Mouse (Mus musculus) spleen, adult 2 months (tissue): ENCODE data around the gene Csrp1. TPM values are rescaled to one million over a fixed set of nuclear protein-coding genes. Genes with fewer than 3 reads are reported as not detected.

Experiments used
- DNase-seq, 2 experiments: peaks; one replicate each; pipeline versions ENCODE4 v3.0.0 to v3.0.0-alpha.2; 2012 to 2021; ENCODE audit warnings: low spot score in 2 of 2, low read depth in 1 of 2
- H3K27ac ChIP-seq: fragments of 200-500 bp; 2 replicates; pipeline ENCODE4 v1.5.1; 2012; ENCODE audit warnings: low read length, inconsistent platforms; ENCODE audit not compliant: insufficient read depth
- H3K27me3 ChIP-seq: fragments of 200-500 bp; 2 replicates; pipeline ENCODE4 v1.6.1; 2012; ENCODE audit warnings: mild to moderate bottlenecking, moderate library complexity, low read length, inconsistent platforms; ENCODE audit not compliant: control insufficient read depth, insufficient read depth
- H3K36me3 ChIP-seq: fragments of 200-500 bp; 2 replicates; pipeline ENCODE4 v1.6.1; 2012; ENCODE audit warnings: mild to moderate bottlenecking, low read length, inconsistent platforms; ENCODE audit not compliant: control insufficient read depth, insufficient read depth
- H3K4me1 ChIP-seq: fragments of 200-500 bp; 2 replicates; pipeline ENCODE4 v1.6.1; 2011; ENCODE audit warnings: inconsistent platforms; ENCODE audit not compliant: control insufficient read depth, insufficient read depth, insufficient read length
- H3K4me3 ChIP-seq: fragments of 200-500 bp; 2 replicates; pipeline ENCODE4 v1.5.1; 2011; ENCODE audit warnings: mild to moderate bottlenecking, inconsistent platforms; ENCODE audit not compliant: insufficient read depth, insufficient read length; ENCODE audit errors: extremely low read depth
- CTCF ChIP-seq: fragments of 200-500 bp; IDR thresholded peaks from 2 replicates; pipeline ENCODE4 v1.5.1; 2011; ENCODE audit warnings: mild to moderate bottlenecking, inconsistent platforms; ENCODE audit not compliant: insufficient read depth, insufficient read length, insufficient replicate concordance; ENCODE audit errors: extremely low read depth
- POLR2A ChIP-seq: fragments of 200-500 bp; IDR thresholded peaks from 2 replicates; pipeline ENCODE4 v1.6.1; 2011; ENCODE audit warnings: low read depth, low read length, inconsistent platforms
- WGBS: fragments of 180-500 bp; shearing (Covaris S2); methylation state at CpG from one replicate; pipeline ENCODE4 v1.1.7; 2018; 5-methylcytosine and 5-hydroxymethylcytosine counted together
- polyA plus RNA-seq: library from polyadenylated mRNA; depleted of rRNA; stranded (reverse); fragments of >200 nt; gene quantifications from 2 replicates; pipeline ENCODE4 v1.2.3, GENCODE M21; 2012

The Csrp1 gene
- polyA plus RNA-seq, 1 experiment: 174 TPM

DNA sequence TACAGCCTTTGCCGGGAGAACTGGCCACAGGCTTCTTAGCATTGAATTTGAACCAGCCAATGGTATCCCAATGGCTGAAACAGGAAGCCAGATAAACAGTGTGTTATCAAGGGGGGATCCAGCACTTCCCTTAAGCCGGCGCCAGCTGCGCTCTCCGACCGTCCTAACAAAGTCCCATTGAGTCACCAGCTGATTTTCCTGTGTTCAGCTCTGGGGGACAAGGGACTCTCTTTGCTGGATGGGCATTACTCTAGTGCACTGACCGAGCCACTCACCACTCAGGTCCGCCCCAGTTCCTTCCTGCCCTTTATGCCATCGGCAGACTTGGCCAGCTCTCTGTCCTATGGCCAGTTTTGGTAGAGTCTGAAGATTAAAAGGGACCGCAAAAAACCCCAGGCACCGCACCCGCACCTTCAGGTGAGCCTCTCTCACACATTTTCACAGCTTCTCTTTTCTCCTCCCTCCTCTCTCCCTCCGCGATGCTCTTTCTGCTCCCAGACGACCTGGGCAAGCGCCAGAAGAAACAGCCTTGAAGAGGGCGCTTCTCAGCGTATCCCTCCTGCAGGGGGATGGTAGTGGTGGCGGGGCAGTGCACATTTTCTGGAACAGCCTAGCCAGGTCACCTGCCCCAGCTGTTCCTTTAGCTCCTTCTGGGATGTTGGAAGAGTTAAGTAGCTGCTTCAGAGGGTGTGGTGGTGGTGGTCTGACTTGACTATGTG is 32.9 kb upstream of the Csrp1 start:
- Histone ChIP-seq H3K4me1 (peaks cover 3% of the 10 kb centered on the region; the same call in 1 of the 2 replicates), H3K36me3 (no peaks in the 10 kb centered on the region), H3K27ac (no peak overlapping the region), H3K27me3 (peaks cover 12% of the 10 kb centered on the region), H3K4me3 (peak overlapping the region; percentile 40)
- WGBS: 3% methylated on average over 19 of the region's 19 CpGs
- TF ChIP-seq CTCF (no peak), POLR2A (no peak)
- no peak for DNase-seq

DNA sequence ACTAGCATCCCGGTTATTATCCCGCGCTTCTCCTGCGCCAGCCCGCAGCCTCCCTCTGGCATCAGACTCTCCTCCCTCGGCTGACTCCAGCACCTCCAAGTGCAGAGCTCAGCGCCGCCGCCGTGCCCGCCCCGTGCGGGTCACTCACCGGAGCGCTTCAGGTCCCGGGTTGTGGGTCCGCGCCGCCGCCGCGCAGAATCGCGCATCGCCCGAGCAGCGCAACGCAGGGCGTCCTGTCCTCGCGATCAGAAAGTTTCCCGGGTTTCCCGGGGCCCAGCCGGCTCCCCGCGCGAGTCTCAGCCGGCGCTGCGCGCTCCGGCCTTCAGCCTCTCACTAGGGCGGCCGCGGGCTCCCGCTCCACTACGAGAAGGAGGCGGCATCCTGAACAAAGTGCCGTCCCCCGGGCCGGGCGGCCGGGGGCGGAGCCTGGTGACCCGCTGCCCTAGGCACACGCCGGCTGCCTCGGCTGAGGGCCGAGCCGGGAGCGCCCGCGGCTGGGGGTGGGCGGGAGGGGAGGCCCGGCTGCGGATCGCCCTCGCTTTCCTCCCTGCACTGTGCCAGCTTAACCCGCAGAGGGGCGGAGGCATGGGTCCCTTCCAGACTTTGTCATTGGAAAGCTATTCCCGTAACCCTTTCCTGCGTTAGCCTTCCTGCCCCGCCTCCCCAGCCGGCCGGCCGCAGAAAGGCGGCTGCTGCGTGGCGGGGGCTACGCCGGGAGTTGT is 31.9 kb upstream of the Csrp1 start:
- Histone ChIP-seq H3K27ac (no peak overlapping the region), H3K36me3 (no peaks in the 10 kb centered on the region), H3K4me1 (peaks cover 3% of the 10 kb centered on the region; the same call in 1 of the 2 replicates), H3K27me3 (peaks cover 12% of the 10 kb centered on the region), H3K4me3 (peak overlapping the region; percentile 62)
- no peak for TF ChIP-seq CTCF
- no peak for TF ChIP-seq POLR2A
- DNase-seq: peak in 1 of 2 experiments; percentile 26
- under 1% methylated on average over 80 of the region's 81 CpGs for WGBS

DNA sequence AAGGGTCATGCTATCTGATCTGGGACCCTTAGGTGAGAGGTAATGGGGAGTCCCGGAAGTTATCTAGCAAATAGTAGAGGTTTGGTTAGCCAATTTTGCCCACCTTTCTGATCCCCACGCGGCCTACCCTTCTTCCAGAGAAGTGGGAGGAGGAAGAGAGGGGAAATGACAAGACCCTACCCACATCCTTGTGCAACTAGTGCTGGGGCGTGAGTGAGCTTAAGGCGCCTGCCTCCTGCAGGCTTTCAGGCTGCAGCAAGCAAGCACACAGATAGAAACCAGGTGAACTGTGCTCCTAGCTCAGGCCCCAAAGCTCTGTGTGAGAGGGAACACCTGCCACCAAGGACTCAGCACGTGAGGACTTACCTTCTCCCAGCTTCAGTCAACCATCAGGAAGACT is 31.2 kb upstream of the Csrp1 start:
- Histone ChIP-seq H3K4me3 (peak overlapping the region; percentile 62; the same call in 1 of the 2 replicates), H3K4me1 (peaks cover 3% of the 10 kb centered on the region; the same call in 1 of the 2 replicates), H3K36me3 (no peaks in the 10 kb centered on the region), H3K27me3 (peaks cover 12% of the 10 kb centered on the region), H3K27ac (no peak overlapping the region)
- WGBS: 25% methylated on average over 6 of the region's 6 CpGs
- no peak for DNase-seq
- TF ChIP-seq POLR2A (no peak), CTCF (no peak)

DNA sequence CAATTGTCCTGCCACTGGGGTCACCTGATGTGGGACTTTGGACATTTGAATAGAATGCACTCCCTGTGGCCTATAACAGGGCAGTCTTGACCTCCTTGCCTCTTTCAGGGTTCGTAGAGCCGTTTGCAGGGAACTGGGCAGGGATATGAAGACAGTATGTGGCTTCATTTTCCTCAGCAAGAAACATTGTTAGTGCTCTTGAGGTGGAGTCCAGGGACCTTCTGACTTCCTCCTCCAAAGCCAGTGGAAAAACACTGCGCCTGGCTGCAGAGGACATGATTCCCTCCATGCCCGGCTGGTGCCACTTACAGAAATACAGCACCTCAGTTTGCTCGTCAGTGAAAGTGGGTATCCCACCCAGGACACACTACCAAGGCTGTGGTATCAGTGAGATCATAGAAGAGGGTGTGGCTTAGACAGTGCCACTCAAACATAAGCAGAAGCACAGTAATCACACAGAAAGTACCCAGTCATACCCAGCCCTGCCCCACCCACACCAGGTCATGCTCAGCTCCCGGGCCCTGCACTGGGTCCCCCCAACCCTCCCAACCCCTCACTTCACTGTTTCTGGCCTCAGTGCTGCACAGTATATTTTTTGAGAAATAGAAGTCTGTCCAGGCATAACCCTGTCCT is 29.0 kb upstream of the Csrp1 start:
- Histone ChIP-seq H3K27ac (no peak overlapping the region), H3K4me1 (peaks cover 3% of the 10 kb centered on the region; the same call in 1 of the 2 replicates), H3K4me3 (no peak overlapping the region), H3K36me3 (no peaks in the 10 kb centered on the region), H3K27me3 (peaks cover 12% of the 10 kb centered on the region)
- WGBS: 57% methylated on average over 6 of the region's 6 CpGs
- no peak for DNase-seq
- TF ChIP-seq POLR2A (no peak), CTCF (no peak)

DNA sequence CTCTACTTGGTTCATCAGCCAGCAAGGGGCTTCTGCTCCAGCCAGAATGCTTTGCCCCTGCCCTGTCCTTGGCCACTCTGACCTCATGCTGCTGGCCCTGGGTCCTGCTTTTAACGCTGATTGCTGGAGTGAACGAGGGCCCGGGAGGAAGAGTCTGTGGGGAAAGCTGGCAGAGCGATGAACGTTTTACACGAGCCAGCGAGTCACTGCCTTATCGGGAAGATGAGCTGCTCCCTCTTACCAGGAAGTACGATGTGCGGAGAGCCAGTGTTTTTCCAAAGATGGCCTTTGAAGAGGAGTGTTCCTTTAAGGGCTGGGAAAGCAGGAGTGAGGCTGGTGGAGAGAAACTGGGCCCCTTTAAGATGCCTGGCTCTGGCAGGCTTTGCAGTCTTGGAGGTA is 28.4 kb upstream of the Csrp1 start:
- DNase-seq: no peak
- H3K27me3 ChIP-seq: peaks cover 12% of the 10 kb centered on the region
- 56% methylated on average over 10 of the region's 10 CpGs for WGBS
- no peaks in the 10 kb centered on the region for H3K36me3 ChIP-seq
- no peak overlapping the region for H3K27ac ChIP-seq
- peaks cover 3% of the 10 kb centered on the region; the same call in 1 of the 2 replicates for H3K4me1 ChIP-seq
- no peak for TF ChIP-seq POLR2A
- TF ChIP-seq CTCF: no peak
- no peak overlapping the region for H3K4me3 ChIP-seq

DNA sequence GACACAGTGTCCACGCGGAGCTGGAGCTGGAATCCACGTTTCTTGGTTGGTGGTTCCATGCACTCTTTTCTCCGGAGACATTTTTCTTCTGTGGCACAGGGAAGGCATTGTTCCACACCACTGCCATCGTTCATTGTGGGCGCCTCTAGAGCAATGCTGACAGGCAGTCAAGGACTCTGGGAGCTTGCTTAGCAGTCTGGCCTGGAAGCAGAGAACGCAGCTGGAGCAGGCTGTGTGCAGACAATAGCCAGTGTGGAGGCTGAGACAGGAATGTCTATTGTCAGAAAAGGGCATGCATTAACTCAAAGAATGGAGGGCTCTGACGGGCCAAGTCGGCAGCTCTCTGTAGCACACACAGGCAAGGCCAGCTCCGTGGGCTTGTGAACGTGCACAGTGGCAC is 25.7 kb upstream of the Csrp1 start:
- no peak for DNase-seq
- H3K27ac ChIP-seq: no peak overlapping the region
- no peak overlapping the region for H3K4me3 ChIP-seq
- H3K27me3 ChIP-seq: no peaks in the 10 kb centered on the region
- 83% methylated on average over 11 of the region's 11 CpGs for WGBS
- TF ChIP-seq POLR2A (no peak), CTCF (no peak)
- no peaks in the 10 kb centered on the region for H3K36me3 ChIP-seq
- no peaks in the 10 kb centered on the region for H3K4me1 ChIP-seq

DNA sequence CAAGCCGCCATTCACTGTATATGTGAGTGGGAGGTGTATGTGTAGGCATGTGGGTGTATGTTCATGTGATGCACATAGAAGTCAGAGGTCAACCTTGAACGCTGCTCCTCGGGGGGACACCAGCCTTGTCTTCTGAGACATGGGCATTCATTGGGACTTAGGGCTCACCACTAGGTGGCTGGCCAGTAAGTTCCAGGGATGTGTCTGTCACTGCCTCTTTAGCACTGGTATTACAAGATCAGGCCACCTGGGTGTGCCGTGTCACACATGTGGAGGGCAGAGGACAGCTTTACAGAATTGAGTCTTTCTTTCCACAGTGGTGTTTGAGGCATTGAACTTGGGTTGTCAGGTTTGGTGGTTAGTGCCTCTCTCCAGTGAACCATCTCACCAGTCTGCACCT is 22.4 kb upstream of the Csrp1 start:
- WGBS: 84% methylated on average over 4 of the region's 4 CpGs
- peaks cover 2% of the 10 kb centered on the region; the same call in 1 of the 2 replicates for H3K4me1 ChIP-seq
- no peak for DNase-seq
- H3K36me3 ChIP-seq: no peaks in the 10 kb centered on the region
- no peak overlapping the region for H3K27ac ChIP-seq
- H3K27me3 ChIP-seq: no peaks in the 10 kb centered on the region
- no peak overlapping the region for H3K4me3 ChIP-seq
- TF ChIP-seq CTCF (no peak), POLR2A (no peak)
